Mouse (Mus musculus): ENCODE measurements around the gene Smim9. TPM values are rescaled to one million over a fixed set of nuclear protein-coding genes. Genes with fewer than 3 reads are reported as not detected.
"Not testable (repeated sequence)": the region's sequence is repeated elsewhere in the genome, so short reads cannot be mapped to it uniquely, and the experiment has no call there.

Gene Smim9
- total and polyA plus RNA-seq, 3 experiments: not detected

- H3K9ac ChIP-seq (ENCODE audit: control insufficient read depth, low read depth, low read length, poor library complexity, severe bottlenecking): no peak overlapping the region
- no peaks in the 10 kb centered on the region for H3K9me3 ChIP-seq (replicated peaks; ENCODE audit: insufficient read depth, low read length)
- H3K36me3 ChIP-seq (ENCODE audit: control insufficient read depth in 1 of 2, insufficient read depth in 2 of 2, low read length in 2 of 2): no peaks in the 10 kb centered on the region
- no peaks in the 10 kb centered on the region for H3K79me2 ChIP-seq (ENCODE audit: control insufficient read depth, insufficient read depth, low read length, poor library complexity)
- no peaks in the 10 kb centered on the region for H3K27me3 ChIP-seq (ENCODE audit: control insufficient read depth in 1 of 2, insufficient read depth in 2 of 2, low read length in 2 of 2)
- H3K4me1 ChIP-seq (ENCODE audit: control insufficient read depth in 1 of 2, insufficient read depth in 2 of 2, low read length in 2 of 2): no peaks in the 10 kb centered on the region
- H3K27ac ChIP-seq (ENCODE audit: control insufficient read depth, low read depth, low read length): no peak overlapping the region
- DNase-seq (ENCODE audit: low read depth, low spot score): no peak
- TF ChIP-seq USF1 (IDR thresholded peaks at IDR 0.05; ENCODE audit: low read depth, low read length): no peak
- TF ChIP-seq ZMIZ1 (IDR thresholded peaks at IDR 0.05; ENCODE audit: low read depth, low read length): no peak
- no peak for TF ChIP-seq ELF1 (IDR thresholded peaks at IDR 0.05; ENCODE audit: low read depth, low read length)
- no peak for TF ChIP-seq USF2 (IDR thresholded peaks at IDR 0.05; ENCODE audit: borderline replicate concordance in 1 of 2, insufficient read depth in 1 of 2, low read depth in 1 of 2, low read length in 2 of 2)
- no peak overlapping the region for H3K4me3 ChIP-seq (ENCODE audit: control insufficient read depth in 1 of 2, insufficient read depth in 1 of 2, low read depth in 2 of 2, low read length in 2 of 2)
Measured at GRCm38 (mm10) chrX:75152249-75152648, 11.3 kb downstream of the Smim9 start.

- no peak overlapping the region for H3K9ac ChIP-seq (ENCODE audit: control insufficient read depth, low read depth, low read length, poor library complexity, severe bottlenecking)
- no peak for TF ChIP-seq ZMIZ1 (IDR thresholded peaks at IDR 0.05; ENCODE audit: low read depth, low read length)
- no peak for TF ChIP-seq USF2 (IDR thresholded peaks at IDR 0.05; ENCODE audit: borderline replicate concordance in 1 of 2, insufficient read depth in 1 of 2, low read depth in 1 of 2, low read length in 2 of 2)
- no peak for TF ChIP-seq TAL1 (IDR thresholded peaks at IDR 0.05; ENCODE audit: low read length)
- no peak for TF ChIP-seq ZKSCAN1 (IDR thresholded peaks at IDR 0.05; ENCODE audit: low read depth, low read length)
- TF ChIP-seq ETS1 (IDR thresholded peaks at IDR 0.05; ENCODE audit: low read depth, low read length): no peak
- TF ChIP-seq TCF12 (IDR thresholded peaks at IDR 0.05; ENCODE audit: low read depth, low read length): no peak
- TF ChIP-seq CTCF (IDR thresholded peaks at IDR 0.05 in 2 of 3, conservative IDR thresholded peaks at IDR 0.05 in 1 of 3; ENCODE audit: control insufficient read depth in 1 of 3, insufficient read depth in 1 of 3, low read depth in 2 of 3, low read length in 3 of 3, poor library complexity in 1 of 3, severe bottlenecking in 1 of 3): no peak
- TF ChIP-seq CHD2 (IDR thresholded peaks at IDR 0.05; ENCODE audit: low read length): no peak
- DNase-seq (ENCODE audit: low read depth, low spot score): no peak
- no peaks in the 10 kb centered on the region for H3K79me2 ChIP-seq (ENCODE audit: control insufficient read depth, insufficient read depth, low read length, poor library complexity)
- no peaks in the 10 kb centered on the region for H3K4me1 ChIP-seq (ENCODE audit: control insufficient read depth in 1 of 2, insufficient read depth in 2 of 2, low read length in 2 of 2)
- no peak overlapping the region for H3K27ac ChIP-seq (ENCODE audit: control insufficient read depth, low read depth, low read length)
- H3K27me3 ChIP-seq (ENCODE audit: control insufficient read depth in 1 of 2, insufficient read depth in 2 of 2, low read length in 2 of 2): no peaks in the 10 kb centered on the region
- no peaks in the 10 kb centered on the region for H3K9me3 ChIP-seq (replicated peaks; ENCODE audit: insufficient read depth, low read length)
- no peak overlapping the region for H3K4me3 ChIP-seq (ENCODE audit: control insufficient read depth in 1 of 2, insufficient read depth in 1 of 2, low read depth in 2 of 2, low read length in 2 of 2)
- no peaks in the 10 kb centered on the region for H3K36me3 ChIP-seq (ENCODE audit: control insufficient read depth in 1 of 2, insufficient read depth in 2 of 2, low read length in 2 of 2)
Measured at GRCm38 (mm10) chrX:75150304-75150703, 13.3 kb downstream of the Smim9 start.

- Histone ChIP-seq H3K4me3 (ENCODE audit: control insufficient read depth in 1 of 2, insufficient read depth in 1 of 2, low read depth in 2 of 2, low read length in 2 of 2) (no peak overlapping the region), H3K4me1 (ENCODE audit: control insufficient read depth in 1 of 2, insufficient read depth in 2 of 2, low read length in 2 of 2) (no peaks in the 10 kb centered on the region), H3K27ac (ENCODE audit: control insufficient read depth, low read depth, low read length) (no peak overlapping the region), H3K27me3 (ENCODE audit: control insufficient read depth in 1 of 2, insufficient read depth in 2 of 2, low read length in 2 of 2) (no peaks in the 10 kb centered on the region), H3K79me2 (ENCODE audit: control insufficient read depth, insufficient read depth, low read length, poor library complexity) (no peaks in the 10 kb centered on the region), H3K36me3 (ENCODE audit: control insufficient read depth in 1 of 2, insufficient read depth in 2 of 2, low read length in 2 of 2) (no peaks in the 10 kb centered on the region), H3K9ac (ENCODE audit: control insufficient read depth, low read depth, low read length, poor library complexity, severe bottlenecking) (no peak overlapping the region), H3K9me3 (replicated peaks; ENCODE audit: insufficient read depth, low read length) (no peaks in the 10 kb centered on the region)
- DNase-seq (ENCODE audit: low read depth, low spot score): no peak
- TF ChIP-seq USF1 (IDR thresholded peaks at IDR 0.05; ENCODE audit: low read depth, low read length): no peak
- no peak for TF ChIP-seq SMC3 (IDR thresholded peaks at IDR 0.05; ENCODE audit: low read depth, low read length)
- no peak for TF ChIP-seq GABPA (IDR thresholded peaks at IDR 0.05; ENCODE audit: low read depth, low read length)
- no peak for TF ChIP-seq TBP (IDR thresholded peaks at IDR 0.05; ENCODE audit: low read depth, low read length)
- TF ChIP-seq POLR2A (IDR thresholded peaks at IDR 0.05; ENCODE audit: control insufficient read depth in 1 of 2, insufficient read depth in 1 of 2, low read depth in 1 of 2, low read length in 2 of 2, poor library complexity in 1 of 2): no peak
- no peak for TF ChIP-seq ELF1 (IDR thresholded peaks at IDR 0.05; ENCODE audit: low read depth, low read length)
- no peak for TF ChIP-seq CHD1 (IDR thresholded peaks at IDR 0.05; ENCODE audit: low read depth, low read length)
- TF ChIP-seq MEF2A (IDR thresholded peaks at IDR 0.05; ENCODE audit: extremely low read depth, insufficient replicate concordance, low read depth, low read length, poor library complexity, severe bottlenecking): no peak
- no peak for TF ChIP-seq ZC3H11A (IDR thresholded peaks at IDR 0.05; ENCODE audit: low read depth, low read length)
- no peak for TF ChIP-seq RCOR1 (IDR thresholded peaks at IDR 0.05; ENCODE audit: low read depth, low read length)
- TF ChIP-seq NRF1 (IDR thresholded peaks at IDR 0.05; ENCODE audit: insufficient read depth, low read depth, low read length, poor library complexity, severe bottlenecking): no peak
- TF ChIP-seq SIN3A (IDR thresholded peaks at IDR 0.05; ENCODE audit: low read length): no peak
- TF ChIP-seq MXI1 (IDR thresholded peaks at IDR 0.05; ENCODE audit: low read depth, low read length): no peak
Measured at GRCm38 (mm10) chrX:75148414-75148813, 15.2 kb downstream of the Smim9 start.

- not testable (repeated sequence) for H3K4me1 ChIP-seq (ENCODE audit: control insufficient read depth in 1 of 2, insufficient read depth in 2 of 2, low read length in 2 of 2); H3K4me3 ChIP-seq (ENCODE audit: control insufficient read depth in 1 of 2, insufficient read depth in 1 of 2, low read depth in 2 of 2, low read length in 2 of 2); H3K27ac ChIP-seq (ENCODE audit: control insufficient read depth, low read depth, low read length); H3K79me2 ChIP-seq (ENCODE audit: control insufficient read depth, insufficient read depth, low read length, poor library complexity); DNase-seq (ENCODE audit: low read depth, low spot score); H3K9ac ChIP-seq (ENCODE audit: control insufficient read depth, low read depth, low read length, poor library complexity, severe bottlenecking); H3K27me3 ChIP-seq (ENCODE audit: control insufficient read depth in 1 of 2, insufficient read depth in 2 of 2, low read length in 2 of 2); H3K36me3 ChIP-seq (ENCODE audit: control insufficient read depth in 1 of 2, insufficient read depth in 2 of 2, low read length in 2 of 2); H3K9me3 ChIP-seq (replicated peaks; ENCODE audit: insufficient read depth, low read length)
Measured at GRCm38 (mm10) chrX:75143124-75143555, 20.4 kb downstream of the Smim9 start.

All from MEL (cell line).